Mouse (Mus musculus) kidney, adult 2 months (tissue): ENCODE data around the gene Kazald1.

Experiments used
- CTCF ChIP-seq: fragments of 200-500 bp; conservative IDR thresholded peaks from 2 replicates; pipeline ENCODE4 v1.5.1; 2011; ENCODE audit warnings: low read depth, mild to moderate bottlenecking, control low read depth, low read length, moderate library complexity, mixed read lengths; ENCODE audit not compliant: insufficient read depth, insufficient read length
- POLR2A ChIP-seq: fragments of 200-500 bp; IDR thresholded peaks from one replicate; pipeline ENCODE4 v1.6.1; 2011; ENCODE audit warnings: low read depth, low read length, control low read depth

- TF ChIP-seq CTCF (no peak), POLR2A (no peak)
Measured at GRCm38 (mm10) chr19:45025937-45026568, 49.0 kb upstream of the Kazald1 start.
